Mouse (Mus musculus) fat pad, adult 2 months (tissue): Measurements from ENCODE around the gene Olfr801.

Source experiments
- DNase-seq: peaks from one replicate; pipeline ENCODE4 v3.0.0-alpha.2; 2011; ENCODE audit warnings: low read depth, low spot score; ENCODE audit errors: extremely low read depth

Gene Olfr801

DNA sequence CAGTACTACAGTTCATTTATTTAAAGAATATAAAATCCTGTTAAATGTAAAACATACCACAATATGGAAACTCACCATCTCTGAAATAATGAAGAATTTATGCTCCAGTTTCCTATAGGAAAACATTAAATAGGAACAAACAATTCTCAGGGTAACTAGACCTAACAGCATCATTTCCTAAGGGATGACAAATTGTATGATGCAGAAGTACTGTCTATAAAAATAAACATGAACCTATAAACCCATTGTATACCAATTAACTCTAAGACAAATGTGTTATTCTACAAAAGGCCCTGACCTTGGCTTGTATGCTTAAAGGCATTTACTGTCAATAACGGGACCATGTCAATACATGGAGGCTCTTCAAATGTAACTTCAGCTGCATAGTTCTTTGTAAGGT is at the start of gene Olfr801:
Olfr801 (minus strand) TSS at position 101 of the 400 bp plus-strand sequence.
- no peak for DNase-seq

DNA sequence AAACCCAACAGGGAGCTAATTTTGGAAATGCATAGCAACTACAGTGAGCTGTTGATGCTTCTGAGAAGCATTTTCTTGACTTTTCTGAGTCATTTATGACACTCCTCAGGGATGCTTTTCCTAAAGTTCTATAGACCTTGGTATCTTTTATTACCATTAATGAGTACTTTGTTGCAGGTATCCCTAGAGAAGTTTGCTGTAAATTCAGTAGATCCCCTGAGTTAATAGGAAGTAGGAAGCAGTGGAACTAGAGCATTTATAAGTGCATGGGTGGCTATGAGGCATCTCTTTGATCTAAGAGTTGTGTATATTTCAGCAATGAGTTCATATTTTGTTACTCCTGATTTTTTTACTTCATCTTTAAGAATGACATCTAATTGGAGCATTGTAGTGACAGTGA is 29.2 kb upstream of the Olfr801 start, which contains the start of gene Olfr804:
Olfr804 (plus strand) TSS at position 301 of the 400 bp plus-strand sequence.
- DNase-seq = no peak

- DNase-seq = no peak
Observed at GRCm38 (mm10) chr10:129694186-129694585, 20.5 kb upstream of the Olfr801 start, which contains the start of gene Olfr803. Olfr803 (minus strand) TSS chr10:129694286.

GRCm38 (mm10) chr10:129688069-129688468 is 14.4 kb upstream of the Olfr801 start, which contains the start of gene Olfr802:
Olfr802 (minus strand) TSS chr10:129688169.
- DNase-seq = no peak

GRCm38 (mm10) chr10:129657394-129657793 is 16.3 kb downstream of the Olfr801 start, which contains the start of gene Olfr800:
Olfr800 (plus strand) TSS chr10:129657694.
- no peak for DNase-seq

DNA sequence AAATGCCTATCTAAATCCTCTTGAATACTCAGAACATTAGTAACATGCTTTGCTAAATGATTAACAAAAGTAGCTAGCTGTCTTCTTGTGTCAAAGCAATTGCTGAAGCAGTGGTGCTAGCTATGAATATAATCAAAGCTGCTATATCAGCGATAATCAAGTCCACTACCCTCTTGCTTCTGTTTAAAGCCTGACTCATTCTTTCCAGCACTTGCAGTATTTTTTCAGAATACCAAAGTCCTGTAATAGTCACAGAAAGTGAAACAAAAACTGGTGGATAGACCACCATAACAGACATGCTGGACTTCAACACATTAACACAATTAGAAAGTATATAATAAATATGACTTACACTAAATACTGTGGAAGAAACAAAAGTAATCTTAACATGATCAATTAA is 21.9 kb downstream of the Olfr801 start:
- no peak for DNase-seq

GRCm38 (mm10) chr10:129637184-129637583 is 36.5 kb downstream of the Olfr801 start, which contains the start of gene Olfr799:
Olfr799 (plus strand) TSS chr10:129637484.
- no peak for DNase-seq

DNA sequence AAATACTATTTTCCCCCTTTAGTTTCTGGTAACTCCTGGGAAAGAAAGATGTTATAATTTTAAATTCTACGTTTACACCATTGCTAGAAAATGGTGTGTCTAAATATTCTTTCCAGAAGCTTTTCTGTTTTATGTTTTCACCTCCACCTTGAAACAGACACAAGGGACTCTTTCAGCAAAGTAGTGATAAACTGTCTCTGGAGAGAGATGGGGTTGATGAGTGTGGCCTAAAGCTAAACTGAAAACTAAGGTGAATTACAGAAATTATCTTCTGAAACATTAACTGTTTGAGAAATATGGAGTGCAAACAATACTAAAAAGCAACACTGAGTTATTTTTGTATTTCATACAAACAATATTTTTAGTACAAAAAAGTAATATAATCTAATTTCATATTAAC is 45.8 kb downstream of the Olfr801 start, which contains the start of gene Olfr798:
Olfr798 (minus strand) TSS at position 101 of the 400 bp plus-strand sequence.
- no peak for DNase-seq

DNA sequence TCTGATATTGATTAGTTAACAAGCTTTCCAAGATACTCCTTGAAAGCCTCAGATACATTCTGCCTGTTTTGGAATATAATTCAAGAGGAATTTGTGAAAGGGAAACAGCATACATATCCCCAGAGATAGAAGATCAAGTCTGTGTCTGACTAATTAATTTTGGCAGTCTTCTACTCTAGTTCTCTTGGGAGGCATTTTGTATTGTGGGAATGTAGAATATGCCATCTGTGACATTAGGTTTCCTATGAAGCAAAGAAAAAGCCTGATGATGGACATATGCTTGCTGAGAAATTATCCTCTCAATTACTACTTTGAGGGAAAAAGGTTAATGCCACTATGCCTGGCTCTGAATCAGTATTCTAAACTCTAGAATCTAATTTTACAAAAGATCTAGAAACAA is 50.4 kb downstream of the Olfr801 start:
- no peak for DNase-seq

DNA sequence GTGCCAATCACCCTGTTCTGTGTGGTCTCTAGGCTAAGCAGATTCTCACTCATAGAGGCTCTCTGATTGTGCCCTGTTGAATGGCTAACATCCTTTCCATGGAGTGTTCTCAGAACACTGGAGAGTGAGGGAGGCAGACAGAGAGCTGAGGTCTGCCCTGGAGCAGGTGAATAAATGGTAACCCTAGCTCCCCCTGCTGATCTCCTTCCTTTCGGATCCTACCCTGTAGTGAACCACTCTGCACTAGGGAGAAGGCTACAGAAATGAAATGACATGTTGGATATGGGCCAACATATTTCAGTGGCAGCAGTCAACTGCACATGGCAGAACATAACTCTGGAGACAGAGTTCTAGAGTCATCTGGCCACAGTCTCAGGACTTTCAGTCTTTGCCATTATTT is 51.9 kb downstream of the Olfr801 start:
- DNase-seq = no peak
